Mouse (Mus musculus): Measurements from ENCODE around the gene Prkce.

Prkce gene

DNA sequence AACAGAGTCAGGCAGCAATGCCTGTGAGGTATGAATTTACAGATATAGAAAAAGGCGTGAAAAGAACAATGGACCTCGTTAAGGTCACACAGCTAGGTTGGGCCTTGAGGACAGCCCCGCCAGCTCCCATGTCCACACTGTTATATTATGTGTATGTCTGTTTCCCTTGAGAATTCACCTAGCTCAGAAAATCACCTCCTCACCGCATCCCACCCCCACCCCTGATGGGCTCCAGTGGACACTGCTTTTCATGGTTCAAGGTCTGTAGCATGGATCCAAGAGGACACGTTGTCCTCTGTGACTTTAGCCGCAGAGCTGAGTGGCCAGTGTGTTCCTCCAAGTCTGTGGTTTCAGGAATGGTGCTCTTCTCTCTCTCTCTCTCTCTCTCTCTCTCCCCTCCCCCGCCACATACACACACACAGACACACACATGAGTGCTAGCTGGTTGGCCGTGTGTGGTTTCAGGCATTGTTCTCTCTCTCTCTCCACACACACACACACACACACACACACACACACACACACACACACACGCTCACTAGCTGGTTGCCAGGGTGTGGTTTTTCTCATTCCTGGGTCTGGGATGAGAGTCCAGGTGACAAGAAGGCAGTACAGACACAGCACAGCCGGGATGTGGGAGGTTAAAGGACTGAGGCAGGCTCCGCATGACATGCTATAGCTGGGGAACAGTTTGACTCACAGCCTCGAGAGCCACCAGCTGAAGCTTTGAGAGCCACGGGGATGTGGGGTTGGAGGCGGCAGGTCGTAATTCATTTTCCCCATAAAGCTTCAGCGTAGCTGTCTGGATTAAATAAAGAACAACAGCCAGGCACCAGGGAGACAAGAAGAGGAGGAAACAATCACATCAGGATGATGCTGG lies 162.7 kb downstream of the Prkce start:
- DNase-seq (ENCODE audit: low read depth): no peak

DNA sequence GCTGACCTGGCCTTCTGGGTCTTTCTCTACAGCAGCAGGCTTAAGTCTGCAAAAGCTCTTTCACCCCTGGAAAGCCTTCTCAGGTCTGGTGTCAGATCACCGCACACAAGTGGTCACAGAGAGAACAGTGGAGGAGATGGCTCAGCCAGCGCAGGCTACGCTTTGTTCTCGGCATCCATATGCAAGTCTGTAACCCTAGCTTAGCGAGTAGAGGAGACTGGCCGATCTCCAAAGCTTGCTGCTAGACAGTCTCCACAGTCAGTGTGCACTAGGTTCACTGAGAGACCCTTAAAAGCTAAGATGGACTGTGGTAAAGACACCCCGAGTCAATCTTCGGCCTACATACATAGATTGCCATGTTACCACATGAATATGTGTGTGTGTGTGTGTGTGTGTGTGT lies 164.2 kb downstream of the Prkce start:
- DNase-seq (ENCODE audit: low read depth): no peak

DNA sequence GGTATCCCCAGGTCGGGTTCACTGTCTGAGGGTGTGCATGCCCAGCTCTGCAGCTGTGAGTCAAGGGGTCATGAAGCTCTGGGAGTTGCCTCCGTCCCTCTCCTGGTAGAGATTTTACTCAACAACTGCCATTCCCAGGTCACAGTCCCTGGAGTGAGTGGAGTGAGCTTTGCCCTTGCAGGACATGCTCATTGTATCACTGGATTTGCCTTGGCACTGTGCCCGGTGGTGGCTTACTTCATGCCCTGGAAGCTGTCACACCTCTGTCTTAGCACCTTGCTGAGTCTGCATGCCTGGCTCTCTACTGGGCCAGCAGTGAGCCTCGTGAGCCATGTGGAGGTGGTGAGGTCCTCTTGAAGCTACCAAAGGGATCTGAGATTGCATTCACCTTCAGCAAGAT lies 167.4 kb downstream of the Prkce start:
- no peak for DNase-seq (ENCODE audit: low read depth)

DNA sequence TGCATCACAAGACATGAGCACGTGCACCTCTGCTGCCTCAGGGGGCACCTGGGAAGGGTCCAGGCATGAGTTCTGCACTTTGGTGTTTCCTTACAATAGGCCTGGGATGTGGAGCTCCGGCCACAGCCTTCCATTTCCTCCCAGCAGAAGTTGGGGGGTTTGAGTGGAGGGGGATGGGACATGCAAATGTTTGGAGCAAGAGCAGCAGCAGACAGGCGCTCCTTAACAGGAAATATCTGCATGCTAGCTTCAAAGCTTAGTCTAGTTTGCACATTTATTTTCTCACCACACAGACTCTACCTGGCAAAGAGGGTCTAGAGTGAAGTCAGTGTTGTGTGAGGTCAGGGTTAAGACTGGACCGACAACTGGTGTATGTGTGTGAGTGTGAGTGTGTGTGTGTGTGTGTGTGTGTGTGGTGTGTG lies 169.1 kb downstream of the Prkce start:
- DNase-seq (ENCODE audit: low read depth): no peak

DNA sequence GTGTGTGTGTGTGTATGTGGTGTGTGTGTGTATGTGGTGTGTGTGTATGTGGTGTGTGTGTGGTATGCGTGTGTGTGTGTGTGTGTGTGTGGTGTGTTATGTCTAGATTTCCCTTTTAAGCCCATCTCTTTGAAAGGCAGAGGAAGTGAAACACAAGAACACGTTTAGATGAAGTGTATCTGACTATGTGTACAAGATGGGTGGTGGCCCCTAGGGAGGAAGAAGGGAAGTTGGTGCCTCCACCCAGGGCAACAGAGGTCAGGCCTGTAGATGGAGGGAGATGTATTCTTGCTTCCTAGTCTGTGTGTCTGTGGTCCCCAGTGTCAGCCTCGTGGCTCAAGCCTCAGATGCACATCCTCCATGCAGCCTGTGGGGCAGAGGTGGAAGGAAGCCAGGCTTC lies 169.5 kb downstream of the Prkce start:
- no peak for DNase-seq (ENCODE audit: low read depth)

DNA sequence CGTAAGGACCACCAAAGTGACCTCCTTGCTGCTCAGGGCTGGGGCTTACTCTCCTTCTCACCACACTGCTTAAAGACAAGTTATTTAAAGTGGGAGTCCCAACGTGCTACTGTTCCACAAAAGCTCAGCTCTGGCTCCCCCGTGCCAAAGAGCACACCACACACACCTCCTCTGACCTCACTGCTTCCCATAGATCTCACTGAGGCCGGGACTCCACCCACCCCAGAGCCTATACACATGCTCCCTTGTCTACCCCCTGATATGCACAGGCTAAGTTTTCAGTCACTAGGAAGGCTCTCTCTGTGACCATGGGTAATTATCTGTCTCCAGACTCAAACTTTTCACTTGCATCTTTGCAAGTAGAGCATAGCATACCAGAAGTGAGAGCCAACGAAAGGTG lies 170.7 kb downstream of the Prkce start:
- no peak for DNase-seq (ENCODE audit: low read depth)

DNA sequence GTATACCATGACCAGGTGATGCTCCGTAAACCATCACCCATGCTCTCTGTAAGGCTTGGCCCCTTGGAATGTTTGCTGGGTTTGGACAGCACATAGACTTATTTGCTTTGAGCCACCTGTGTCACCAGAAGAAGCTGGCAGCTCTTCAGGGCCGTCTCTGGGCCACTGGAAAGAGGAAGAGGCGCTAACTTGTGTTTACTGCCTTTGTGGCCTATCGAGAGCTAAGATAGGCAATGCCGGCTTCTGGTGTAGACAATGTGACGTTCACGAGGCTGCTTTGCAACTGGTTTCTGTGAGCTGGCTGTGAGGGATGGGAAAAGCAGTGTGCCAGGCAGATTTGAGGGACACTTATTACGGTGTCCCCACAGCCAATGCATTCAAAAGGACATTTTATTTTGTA lies 176.4 kb downstream of the Prkce start:
- DNase-seq (ENCODE audit: low read depth): no peak

DNA sequence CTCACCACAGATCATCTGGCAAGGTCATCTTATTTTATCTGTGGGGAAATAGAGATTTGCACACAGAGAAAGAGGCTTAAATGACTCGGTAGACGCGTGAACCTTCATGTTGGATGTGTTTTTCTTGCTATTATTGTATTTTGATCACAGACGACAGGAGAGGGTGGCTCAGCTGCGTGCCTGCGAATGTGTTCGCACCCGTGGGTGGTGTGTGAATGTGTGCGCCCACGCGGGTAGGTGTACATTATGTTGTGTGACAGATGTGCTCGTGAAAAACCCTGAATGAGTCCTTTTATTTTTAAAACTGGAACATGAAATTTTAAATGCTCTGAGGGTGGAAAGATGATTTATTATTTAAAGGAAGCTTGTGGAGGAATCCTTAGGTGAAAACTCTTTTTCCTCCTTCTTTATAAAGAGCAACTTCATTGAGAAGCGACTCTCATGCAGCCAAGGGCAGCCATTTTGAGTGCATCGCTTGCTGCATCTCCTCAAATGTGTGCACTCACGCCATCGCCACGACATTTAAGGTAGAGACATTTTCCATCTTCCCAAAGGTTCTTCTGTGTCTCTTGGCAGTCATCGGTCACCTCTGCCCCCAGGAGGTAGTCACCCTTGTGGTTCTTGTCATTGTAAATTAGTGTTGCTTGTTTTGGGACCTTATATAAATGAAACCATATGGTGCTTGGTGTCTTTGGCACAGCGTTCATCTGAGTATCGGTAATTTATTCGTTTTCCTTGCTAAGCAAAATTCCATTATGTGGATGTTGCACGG lies 177.8 kb downstream of the Prkce start:
- no peak for DNase-seq (ENCODE audit: low read depth)

DNA sequence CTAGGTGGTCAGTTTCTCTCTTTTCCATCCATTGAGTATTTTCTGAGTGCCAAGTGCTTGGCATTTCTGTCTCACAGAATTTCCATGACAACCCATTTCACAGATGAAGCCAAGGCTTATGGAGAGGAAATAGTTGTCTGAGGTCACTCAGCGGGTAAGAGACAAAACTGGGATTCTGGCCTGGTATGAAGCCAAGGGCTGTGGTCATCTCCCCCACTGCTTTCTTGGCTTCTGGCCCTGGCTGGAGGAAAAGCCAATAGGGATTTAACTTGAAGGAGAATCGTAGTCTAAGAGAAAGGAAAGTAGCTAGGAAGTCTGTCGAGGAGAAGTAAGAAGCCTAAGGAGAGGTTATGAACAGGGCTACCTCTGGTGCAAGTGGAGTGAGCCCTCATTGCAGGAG lies 182.7 kb downstream of the Prkce start:
- DNase-seq (ENCODE audit: low read depth): peak; percentile 89

DNA sequence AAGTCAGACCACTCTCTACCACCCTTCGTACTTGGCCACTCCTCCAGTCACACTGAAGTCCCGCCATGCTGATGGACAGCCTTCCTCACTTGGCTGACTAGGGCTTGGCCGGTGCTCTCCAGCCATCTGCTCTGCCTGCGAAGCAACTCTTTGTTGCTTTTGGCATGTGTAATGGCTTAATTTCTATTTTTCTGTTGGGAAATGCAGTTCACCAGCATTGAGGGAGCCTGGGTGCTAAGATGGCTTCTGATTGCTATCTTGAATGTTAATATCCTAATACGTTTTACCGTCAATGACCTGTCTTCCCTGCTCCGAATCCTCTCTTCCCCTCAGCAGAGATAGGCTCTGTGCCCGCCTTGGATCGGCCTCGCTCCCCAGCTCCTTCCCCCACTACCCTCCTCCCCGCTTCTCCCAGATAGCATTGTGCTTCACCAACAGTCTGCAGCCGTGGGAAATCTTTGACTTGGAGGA lies 183.2 kb downstream of the Prkce start:
- DNase-seq (ENCODE audit: low read depth): peak; percentile 50

DNA sequence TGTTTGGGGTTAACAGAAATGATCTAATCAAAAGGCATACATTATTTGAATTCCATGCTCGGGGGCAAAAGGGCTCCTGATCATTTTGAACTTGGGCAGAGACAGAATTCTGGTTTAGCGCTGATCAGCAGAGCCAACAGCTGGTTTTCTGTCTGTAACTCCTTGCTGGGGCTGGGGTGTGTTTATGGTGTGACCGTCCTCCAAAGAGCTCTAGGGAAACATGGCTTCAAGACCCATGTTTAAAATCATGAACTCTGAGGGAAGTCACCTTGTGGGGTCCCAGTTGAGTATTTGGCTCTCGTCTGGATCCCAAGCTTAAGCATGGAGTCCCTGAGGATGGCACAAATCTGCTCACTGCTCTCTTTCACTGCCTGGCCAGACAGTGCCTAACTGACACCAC lies 183.7 kb downstream of the Prkce start:
- no peak for DNase-seq (ENCODE audit: low read depth)

DNA sequence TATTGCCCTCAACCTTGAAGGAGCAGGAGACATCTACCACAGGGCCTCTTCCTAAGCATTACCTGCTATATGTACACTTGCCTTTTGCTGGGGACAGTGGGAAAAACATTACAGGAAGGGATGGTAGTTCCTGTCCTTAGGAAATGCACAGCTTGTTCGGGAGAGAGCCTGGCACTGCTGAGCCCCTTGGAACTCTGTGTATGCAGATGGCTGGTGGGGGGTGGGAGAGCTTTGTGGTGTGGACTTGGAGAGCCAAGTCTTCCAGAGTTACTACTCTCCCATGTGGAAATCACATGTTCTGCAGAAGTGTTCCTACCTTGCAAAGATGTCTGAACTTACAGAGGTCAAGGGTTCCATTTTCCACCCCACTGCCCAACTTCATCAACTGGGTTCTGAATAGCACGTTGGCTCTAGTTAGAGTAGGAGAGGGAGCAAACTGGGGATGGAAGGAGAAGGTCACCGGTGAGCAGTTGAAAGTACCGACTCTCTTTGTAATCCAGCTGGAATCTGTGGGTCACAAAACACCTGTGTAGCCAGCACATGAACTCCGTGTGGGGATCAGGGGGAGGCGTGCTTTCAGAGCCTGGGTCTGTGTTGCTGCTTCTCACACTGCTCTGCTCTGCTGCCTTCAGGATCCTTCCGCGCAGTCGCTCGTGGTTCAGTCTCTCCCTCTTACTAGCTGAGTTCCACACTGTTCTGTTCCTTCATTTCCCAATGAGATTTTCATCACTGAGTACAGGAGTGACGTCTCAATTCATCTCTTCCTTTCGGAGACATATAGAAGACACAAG lies 184.9 kb downstream of the Prkce start:
- DNase-seq (ENCODE audit: low read depth): no peak

DNA sequence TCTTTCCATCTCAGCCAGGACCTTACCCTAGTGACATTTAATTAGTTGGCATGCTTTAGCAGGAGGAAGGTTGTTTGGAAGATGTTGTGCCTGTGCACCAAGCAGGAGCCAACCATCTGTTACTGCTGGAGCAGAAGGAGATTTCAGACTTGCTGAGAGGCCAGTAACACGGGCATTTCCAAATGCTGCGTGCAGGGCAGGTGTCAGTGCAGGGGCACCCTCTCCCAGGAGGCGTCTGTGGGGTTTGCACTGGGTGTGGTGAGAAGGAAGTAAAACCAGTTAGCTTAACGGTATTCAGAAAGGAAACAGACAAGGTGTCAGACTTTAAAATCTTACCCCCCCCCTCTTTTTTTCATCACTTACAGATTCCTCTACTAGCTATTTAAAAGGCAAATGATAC lies 186.1 kb downstream of the Prkce start:
- DNase-seq (ENCODE audit: low read depth): no peak

DNA sequence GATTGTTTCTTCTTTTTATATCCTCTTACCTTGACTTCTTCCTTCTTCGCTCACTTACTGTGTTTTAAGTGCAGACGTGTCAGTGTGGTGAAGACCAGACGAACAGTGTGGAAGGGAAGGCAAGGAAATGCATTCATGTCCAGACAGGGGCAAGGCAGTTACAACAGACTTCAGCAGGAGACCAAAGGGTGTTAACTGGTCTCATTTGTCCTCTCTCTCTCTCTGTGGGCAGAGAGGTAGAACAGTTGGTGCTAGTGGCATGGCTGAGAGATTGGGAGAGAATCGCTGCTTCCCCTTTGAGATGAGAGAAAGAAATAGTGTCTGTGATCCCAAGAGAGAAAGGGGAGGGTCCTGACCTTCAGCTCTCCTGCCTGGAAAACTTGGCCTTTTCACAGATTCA lies 186.5 kb downstream of the Prkce start:
- DNase-seq (ENCODE audit: low read depth): no peak

DNA sequence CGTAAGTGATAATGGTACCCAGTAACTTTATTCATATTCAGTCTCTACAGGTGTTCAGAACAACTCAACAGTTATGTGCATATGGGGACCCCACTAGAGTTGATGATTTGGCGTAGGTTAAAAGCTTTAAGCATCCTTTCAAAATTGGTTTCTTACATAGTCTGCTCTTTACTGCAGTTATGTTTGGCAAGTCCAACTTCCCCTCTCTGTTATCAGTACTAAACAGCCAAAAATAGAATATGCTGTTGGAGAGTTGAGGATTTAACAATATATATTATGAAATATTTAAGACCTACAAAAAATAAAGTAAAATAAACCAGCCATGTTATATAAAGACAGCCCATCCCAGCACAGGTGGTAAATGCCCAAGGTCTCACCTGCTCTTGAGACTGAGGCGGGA lies 187.3 kb downstream of the Prkce start:
- no peak for DNase-seq (ENCODE audit: low read depth)

DNA sequence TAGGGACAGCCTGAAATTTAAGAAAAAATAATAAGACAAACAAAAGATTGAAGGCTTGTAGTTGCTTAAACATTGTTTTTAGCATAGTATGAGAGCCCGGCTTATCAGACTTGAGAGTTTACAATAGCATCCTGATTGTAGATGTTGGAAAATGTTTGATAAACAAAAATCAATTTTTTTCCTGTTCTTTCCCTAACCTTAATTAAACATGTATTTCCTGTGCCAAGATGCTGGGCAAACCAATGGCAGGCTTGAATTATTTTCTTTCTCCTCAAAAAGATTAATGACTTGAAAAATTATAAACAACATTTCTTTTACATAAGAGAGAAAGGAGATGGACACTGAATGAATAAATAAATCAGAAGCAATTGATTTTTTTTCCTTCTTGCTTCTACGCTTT lies 187.7 kb downstream of the Prkce start:
- no peak for DNase-seq (ENCODE audit: low read depth)

DNA sequence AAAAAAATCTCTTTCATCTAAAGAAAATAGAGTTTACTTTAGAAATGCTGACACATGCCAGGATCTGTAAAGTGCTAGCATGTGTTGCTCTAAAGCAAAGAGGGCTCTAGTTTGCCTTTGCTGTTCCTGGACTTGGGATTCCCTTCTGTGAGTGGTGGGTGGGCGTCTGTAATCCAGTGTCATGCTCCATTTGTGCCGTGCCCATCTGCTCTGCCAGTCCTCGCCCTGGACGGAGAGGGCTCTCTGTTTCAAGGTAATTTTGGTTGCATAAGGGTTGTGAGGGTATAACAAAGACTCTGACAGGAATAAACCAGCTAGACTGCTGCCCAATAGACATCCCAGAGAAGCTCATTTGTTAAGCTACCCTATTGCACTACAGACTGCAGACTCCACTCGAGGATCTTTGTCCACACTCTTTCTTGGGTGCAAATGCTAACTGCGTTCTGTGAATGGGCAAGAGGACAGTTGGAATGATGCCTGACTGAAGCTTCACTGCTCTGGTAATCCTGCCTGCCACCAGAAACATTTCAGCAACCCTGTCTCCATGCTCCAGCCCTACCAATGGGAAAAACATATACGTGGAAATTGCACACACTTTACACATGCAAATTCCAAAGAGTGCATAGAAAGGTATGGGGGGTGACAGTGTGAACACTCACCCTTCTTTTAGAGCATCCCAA lies 188.3 kb downstream of the Prkce start:
- DNase-seq (ENCODE audit: low read depth): no peak

DNA sequence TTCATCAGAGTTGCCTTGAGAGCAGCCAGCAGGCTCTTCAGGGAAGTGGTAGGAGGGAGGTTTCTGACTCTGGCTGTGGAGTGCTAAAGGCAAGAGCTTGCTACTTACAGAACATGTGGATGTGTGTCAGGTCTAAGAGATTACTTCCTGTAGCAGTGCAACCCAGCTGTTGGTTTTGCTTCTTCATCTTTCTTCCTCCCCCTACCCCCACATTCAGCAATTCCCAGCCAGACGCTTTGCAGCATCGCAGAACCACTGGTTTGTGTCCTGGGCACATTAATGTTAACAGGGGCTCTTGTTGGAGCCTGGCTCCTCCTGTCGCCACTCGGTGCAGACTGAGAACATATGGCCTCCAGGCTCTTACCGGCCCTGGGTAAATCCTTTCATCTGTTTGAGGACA lies 190.8 kb downstream of the Prkce start:
- no peak for DNase-seq (ENCODE audit: low read depth)

DNA sequence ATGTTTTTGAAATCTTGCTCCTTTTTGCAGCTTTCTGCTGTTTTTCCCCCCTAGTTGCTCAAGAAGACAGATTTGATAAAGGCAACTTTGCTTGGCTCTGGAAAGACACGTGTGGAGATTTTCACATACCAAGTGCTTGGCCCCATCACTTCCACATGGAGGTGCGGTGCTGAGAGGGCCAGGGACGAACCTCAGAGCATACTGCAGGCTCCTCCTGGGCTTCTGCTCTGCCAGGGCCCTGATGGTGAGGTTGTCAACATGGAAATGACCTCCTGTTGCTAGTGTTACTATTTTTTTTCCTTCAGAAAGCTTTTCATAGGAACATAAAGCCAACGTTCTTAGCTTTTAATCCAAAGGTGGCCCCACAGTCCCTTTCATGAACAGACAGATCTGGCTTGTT lies 191.3 kb downstream of the Prkce start:
- DNase-seq (ENCODE audit: low read depth): no peak

DNA sequence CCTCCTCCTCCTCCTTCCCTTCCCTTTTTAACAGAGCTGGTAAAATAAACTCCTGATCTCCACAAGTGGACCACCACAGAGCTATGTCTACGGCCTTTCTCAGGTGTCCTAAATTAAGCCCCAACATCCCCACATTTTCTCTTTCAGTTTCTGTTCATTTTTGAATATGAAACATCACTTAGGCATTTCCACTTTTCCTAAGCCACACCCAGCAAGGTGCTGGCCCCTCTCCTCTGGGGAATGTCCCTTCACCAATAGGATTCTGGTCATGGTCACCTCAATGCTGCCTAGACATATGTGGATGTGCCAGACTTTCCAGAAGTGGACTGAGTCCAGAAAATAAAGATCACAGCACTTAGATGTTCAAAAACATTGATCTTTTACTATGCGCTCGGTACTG lies 193.3 kb downstream of the Prkce start:
- DNase-seq (ENCODE audit: low read depth): no peak

DNA sequence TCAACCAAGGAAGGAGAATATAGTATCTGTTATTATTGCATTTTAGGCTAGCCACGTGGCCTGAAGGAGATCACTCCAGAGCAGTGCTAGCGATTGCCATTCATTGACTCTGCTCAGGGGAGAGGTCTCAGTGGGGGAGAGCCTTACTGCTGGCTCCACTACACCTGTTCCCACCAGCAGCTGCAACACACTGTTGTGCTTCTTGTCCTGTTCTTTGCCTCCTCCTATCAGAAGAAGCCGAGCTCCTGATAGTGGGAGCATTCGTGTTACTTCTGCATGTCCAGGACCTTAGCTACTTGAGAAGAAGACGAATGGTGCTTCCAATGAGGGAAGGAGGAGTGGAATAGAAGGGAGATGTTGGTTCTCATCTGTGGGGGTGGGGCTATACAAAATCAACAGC lies 195.8 kb downstream of the Prkce start:
- DNase-seq (ENCODE audit: low read depth): no peak

Data from NIH3T3 (cell line).